In the genomic region with DNA sequence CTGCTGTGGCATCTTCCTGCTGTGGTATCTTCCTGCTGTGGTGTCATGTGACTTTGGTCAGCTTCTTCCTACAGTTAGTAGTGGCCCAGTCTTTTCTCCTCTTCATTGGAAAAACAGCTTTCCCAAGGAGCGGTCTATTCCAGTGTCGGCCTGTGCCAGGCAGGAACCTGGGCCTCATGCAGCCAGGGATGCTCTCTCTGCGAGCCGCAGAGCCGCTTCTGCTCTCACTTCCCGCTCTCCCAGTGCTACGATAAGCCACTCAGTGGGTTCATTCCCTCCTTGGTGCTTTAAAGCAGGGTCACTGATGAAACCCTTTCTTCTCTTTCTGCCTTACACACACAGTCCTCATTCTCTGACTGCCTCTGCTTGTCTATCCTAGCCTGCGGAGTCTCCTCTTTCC, we compare ENCODE assay signal across 9 mouse cellular contexts. TPM values are rescaled to one million over a fixed set of nuclear protein-coding genes. Genes with fewer than 3 reads are reported as not detected.
DNase-seq lines count a peak whose midpoint lies in the region; ATAC-seq and TF ChIP-seq lines count a peak whose summit lies in the region.
"Had no signal": no experiment of that assay in that cellular context is flagged by ENCODE, and none has a peak within 500 bp of the region (broad histone marks: within the 10 kb centered on the region; RNA-seq: fewer than 3 reads in every experiment).

No protein-coding gene starts in this region.

- no peak for TF ChIP-seq CTCF in ES-Bruce4 (IDR thresholded peaks at IDR 0.05; ENCODE audit: low read depth, low read length)

- peaks cover 21% of the 10 kb centered on the region for H3K4me1 ChIP-seq in heart, embryonic 15.5 days (replicated peaks)
- no peaks in the 10 kb centered on the region for H3K4me1 ChIP-seq in ES-Bruce4 (ENCODE audit: control insufficient read depth, insufficient read depth, low read length)
- peaks cover 21% of the 10 kb centered on the region for H3K4me1 ChIP-seq in forebrain, embryonic 15.5 days
- peaks cover 27% of the 10 kb centered on the region for H3K4me1 ChIP-seq in midbrain, embryonic 12.5 days

- no peaks in the 10 kb centered on the region for H3K27me3 ChIP-seq in heart, embryonic 15.5 days
- H3K27me3 ChIP-seq in ES-Bruce4 (ENCODE audit: control insufficient read depth, insufficient read depth, low read length, poor library complexity, severe bottlenecking) = no peaks in the 10 kb centered on the region
- H3K27me3 ChIP-seq in forebrain, embryonic 15.5 days = no peaks in the 10 kb centered on the region
- H3K27me3 ChIP-seq in midbrain, embryonic 12.5 days = no peaks in the 10 kb centered on the region

- 0 out of 2 replicates have a peak overlapping the region, but pooled peaks have one; percentile 22 for H3K27ac ChIP-seq in heart, embryonic 15.5 days
- no peak overlapping the region for H3K27ac ChIP-seq in ES-Bruce4 (ENCODE audit: insufficient read depth, low read length)
- H3K27ac ChIP-seq in forebrain, embryonic 15.5 days (replicated peaks) = peak overlapping the region; percentile 36; the same call in 1 of the 2 replicates
- peak overlapping the region; percentile 16; the same call in 1 of the 2 replicates for H3K27ac ChIP-seq in midbrain, embryonic 12.5 days (replicated peaks)

- no peak for ATAC-seq in heart, embryonic 15.5 days (replicated peaks; ENCODE audit: insufficient number of reproducible peaks, insufficient read depth, low FRiP score, low read depth)
- no peak for ATAC-seq in forebrain, embryonic 15.5 days (replicated peaks)
- no peak for ATAC-seq in midbrain, embryonic 12.5 days (ENCODE audit: low FRiP score, low read depth)
- no peak for ATAC-seq in inflammation-experienced regulatory T-cells, adult 6 months

- WGBS in heart, embryonic 15.5 days = 50% methylated on average over 8 of the region's 8 CpGs
- WGBS in forebrain, embryonic 15.5 days = 74% methylated on average over 8 of the region's 8 CpGs
- 73% methylated on average over 8 of the region's 8 CpGs for WGBS in midbrain, embryonic 12.5 days

- no peak for TF ChIP-seq EP300 in ES-Bruce4 (IDR thresholded peaks at IDR 0.05; ENCODE audit: insufficient read depth, low read depth, low read length)

- no peak for TF ChIP-seq POLR2A in ES-Bruce4 (IDR thresholded peaks at IDR 0.05; ENCODE audit: insufficient read depth, low read length)

- H3K4me3 ChIP-seq in heart, embryonic 15.5 days = no peak overlapping the region
- peak overlapping the region; percentile 37 for H3K4me3 ChIP-seq in ES-Bruce4 (ENCODE audit: low read depth, low read length)
- H3K4me3 ChIP-seq in forebrain, embryonic 15.5 days = no peak overlapping the region
- H3K4me3 ChIP-seq in midbrain, embryonic 12.5 days = no peak overlapping the region

- H3K36me3 ChIP-seq in heart, embryonic 15.5 days = no peaks in the 10 kb centered on the region
- H3K36me3 ChIP-seq in ES-Bruce4 (ENCODE audit: control insufficient read depth, insufficient read depth, low read length, poor library complexity, severe bottlenecking) = no peaks in the 10 kb centered on the region
- no peaks in the 10 kb centered on the region for H3K36me3 ChIP-seq in forebrain, embryonic 15.5 days
- no peaks in the 10 kb centered on the region for H3K36me3 ChIP-seq in midbrain, embryonic 12.5 days

- H3K9me3 ChIP-seq in heart, embryonic 15.5 days (replicated peaks) = no peaks in the 10 kb centered on the region
- H3K9me3 ChIP-seq in ES-Bruce4 (replicated peaks; ENCODE audit: control insufficient read depth, insufficient read depth, low read length, poor library complexity, severe bottlenecking) = no peaks in the 10 kb centered on the region
- H3K9me3 ChIP-seq in forebrain, embryonic 15.5 days = no peaks in the 10 kb centered on the region
- no peaks in the 10 kb centered on the region for H3K9me3 ChIP-seq in midbrain, embryonic 12.5 days

- H3K9ac ChIP-seq in heart, embryonic 15.5 days = no peak overlapping the region
- no peak overlapping the region for H3K9ac ChIP-seq in ES-Bruce4 (ENCODE audit: low read depth, poor library complexity, severe bottlenecking)
- no peak overlapping the region for H3K9ac ChIP-seq in forebrain, embryonic 15.5 days (replicated peaks)
- H3K9ac ChIP-seq in midbrain, embryonic 12.5 days (replicated peaks) = no peak overlapping the region

- H3K4me2 ChIP-seq in heart, embryonic 15.5 days = peak overlapping the region; percentile 23
- H3K4me2 ChIP-seq in forebrain, embryonic 15.5 days (replicated peaks) = no peak overlapping the region
- H3K4me2 ChIP-seq in midbrain, embryonic 12.5 days (replicated peaks) = no peak overlapping the region

- DNase-seq in heart, adult 18-20 months = no peak
- DNase-seq in adrenal gland, postnatal 25 days = no peak
- DNase-seq in frontal cortex, adult 2 months (ENCODE audit: extremely low spot score in 1 of 2, low spot score in 1 of 2) = no peak
- DNase-seq: kidney, adult 9 months had no signal

RNA-seq across cellular contexts. Expression of gene Dip2b, which starts 53.4 kb away (rescaled TPM):
- 11.4 and 13.7 TPM in 2 replicates for polyA plus RNA-seq in heart, embryonic 15.5 days (2015; fragmentation: Nextera tagmentation; extraction: Ambion mirVana)
- total RNA-seq in heart, adult 18-20 months (2021) = 10 to 100 TPM; 19.4 to 20.2 TPM
- polyA plus RNA-seq in ES-Bruce4 (2011; ENCODE audit: insufficient read depth, insufficient read length, low read depth, missing spikeins) = 18.3 and 21.4 TPM in 2 replicates
- 20.2 and 20.5 TPM in 2 replicates for polyA plus RNA-seq in forebrain, embryonic 15.5 days (2015; fragmentation: Nextera tagmentation; extraction: Ambion mirVana)
- 26.6 and 28.4 TPM in 2 replicates for polyA plus RNA-seq in midbrain, embryonic 12.5 days (2016; fragmentation: Nextera tagmentation; extraction: Ambion mirVana)
- 10 to 100 TPM; 11.5 to 21.3 (median 13.3) TPM for polyA plus RNA-seq in inflammation-experienced regulatory T-cells, adult 6 months (2017; shearing (Covaris generic))
- total RNA-seq in adrenal gland, postnatal 25 days (2021) = 17.9 and 19.9 TPM in 2 replicates
- polyA plus RNA-seq in frontal cortex, adult 2 months (2012; rRNA removed) = 30.7 and 31.9 TPM in 2 replicates
